In genomic region chr9:56463686-56464515, GRCm38 (mm10) we compare ENCODE assay signal across 9 mouse cellular contexts. TPM values are rescaled to one million over a fixed set of nuclear protein-coding genes. Genes with fewer than 3 reads are reported as not detected.
DNase-seq lines count a peak whose midpoint lies in the region; ATAC-seq lines count a peak whose summit lies in the region.
"Had no signal": no experiment of that assay in that cellular context is flagged by ENCODE, and none has a peak within 500 bp of the region (broad histone marks: within the 10 kb centered on the region; RNA-seq: fewer than 3 reads in every experiment).

No protein-coding gene starts in this region.

- intact Hi-C loops in heart, postnatal 10 days (cut with DNase I): loop anchor here (2.0 kb wide), 1 partner anchor 45 kb away; the partner anchor contains the start of genes Hmg20a and Peak1
- intact Hi-C loops in left cerebral cortex, postnatal 14 days (cut with DNase I): no loop called here

- H3K4me3 ChIP-seq in embryonic facial prominence, embryonic 15.5 days (replicated peaks): no peak overlapping the region
- H3K4me3 ChIP-seq in embryonic facial prominence, embryonic 10.5 days: no peak overlapping the region
- no peak overlapping the region for H3K4me3 ChIP-seq in limb, embryonic 15.5 days

- ATAC-seq in embryonic facial prominence, embryonic 15.5 days (ENCODE audit: insufficient number of reproducible peaks, low FRiP score, low TSS enrichment, low read depth): no peak
- no peak for ATAC-seq in limb, embryonic 15.5 days (ENCODE audit: insufficient number of reproducible peaks, low FRiP score, low TSS enrichment, low read depth)
- no peak for ATAC-seq in erythroblast, adult 5-6 weeks (replicated peaks; ENCODE audit: low FRiP score, poor library complexity, severe bottlenecking)

- no peak overlapping the region for H3K9ac ChIP-seq in embryonic facial prominence, embryonic 15.5 days
- no peak overlapping the region for H3K9ac ChIP-seq in limb, embryonic 15.5 days

- 65% methylated on average over 4 of the region's 4 CpGs for WGBS in embryonic facial prominence, embryonic 15.5 days
- 69% methylated on average over 4 of the region's 4 CpGs for WGBS in embryonic facial prominence, embryonic 10.5 days
- 40% methylated on average over 4 of the region's 4 CpGs for WGBS in limb, embryonic 15.5 days

- no peak for DNase-seq in embryonic facial prominence, embryonic 10.5 days (ENCODE audit: low spot score)
- peak; percentile 83 for DNase-seq in NIH3T3 (ENCODE audit: low read depth)
- DNase-seq in heart, postnatal 10 days: peak; percentile 62 to 63
- DNase-seq in embryo, embryonic 9.5 days (ENCODE audit: extremely low spot score): no peak
- no peak for DNase-seq in left cerebral cortex, postnatal 14 days (ENCODE audit: low spot score in 2 of 2)
- DNase-seq: right cerebral cortex, adult 18-20 months had no signal

- H3K27ac ChIP-seq in embryonic facial prominence, embryonic 15.5 days (replicated peaks): 0 out of 2 replicates have a peak overlapping the region, but pooled peaks have one; percentile 17
- H3K27ac ChIP-seq in embryonic facial prominence, embryonic 10.5 days (replicated peaks): no peak overlapping the region
- H3K27ac ChIP-seq in limb, embryonic 15.5 days: peak overlapping the region; percentile 11; the same call in 1 of the 2 replicates

- H3K36me3 ChIP-seq in embryonic facial prominence, embryonic 15.5 days: peaks cover 13% of the 10 kb centered on the region
- H3K36me3 ChIP-seq in embryonic facial prominence, embryonic 10.5 days (replicated peaks): peaks cover 22% of the 10 kb centered on the region
- 0 out of 2 replicates have a peak, but pooled peaks cover 6% of the 10 kb centered on the region for H3K36me3 ChIP-seq in limb, embryonic 15.5 days

- H3K9me3 ChIP-seq in embryonic facial prominence, embryonic 15.5 days (replicated peaks): no peaks in the 10 kb centered on the region
- no peaks in the 10 kb centered on the region for H3K9me3 ChIP-seq in embryonic facial prominence, embryonic 10.5 days
- H3K9me3 ChIP-seq in limb, embryonic 15.5 days: no peaks in the 10 kb centered on the region

- H3K27me3 ChIP-seq in embryonic facial prominence, embryonic 15.5 days: no peaks in the 10 kb centered on the region
- no peaks in the 10 kb centered on the region for H3K27me3 ChIP-seq in embryonic facial prominence, embryonic 10.5 days (replicated peaks; ENCODE audit: low read depth, poor library complexity, severe bottlenecking)
- no peaks in the 10 kb centered on the region for H3K27me3 ChIP-seq in limb, embryonic 15.5 days

- H3K4me2 ChIP-seq in embryonic facial prominence, embryonic 15.5 days (replicated peaks): no peak overlapping the region
- no peak overlapping the region for H3K4me2 ChIP-seq in limb, embryonic 15.5 days

- peaks cover 21% of the 10 kb centered on the region for H3K4me1 ChIP-seq in embryonic facial prominence, embryonic 15.5 days
- H3K4me1 ChIP-seq in embryonic facial prominence, embryonic 10.5 days: peaks cover 33% of the 10 kb centered on the region
- peaks cover 26% of the 10 kb centered on the region for H3K4me1 ChIP-seq in limb, embryonic 15.5 days

RNA-seq across cellular contexts. Expression of gene Hmg20a, which starts 45.5 kb away (rescaled TPM):
- polyA plus RNA-seq in embryonic facial prominence, embryonic 15.5 days (2015; fragmentation: Nextera tagmentation; extraction: Ambion mirVana): 57.8 and 61.1 TPM in 2 replicates
- polyA plus RNA-seq in embryonic facial prominence, embryonic 10.5 days (2016; fragmentation: Nextera tagmentation; extraction: Ambion mirVana): 61.3 and 61.7 TPM in 2 replicates
- 10 to 100 TPM; 32.9 to 36.3 TPM for total RNA-seq in heart, postnatal 10 days (2021)
- 57.2 and 58.8 TPM in 2 replicates for polyA plus RNA-seq in limb, embryonic 15.5 days (2015; fragmentation: Nextera tagmentation; extraction: Ambion mirVana)
- total RNA-seq in erythroblast, adult 5-6 weeks (2015; ENCODE audit: low replicate concordance): 6.7 and 9.0 TPM in 2 replicates
- total RNA-seq in erythroblast, adult 5-6 weeks (2017; ENCODE audit: low replicate concordance): 7.0 and 9.4 TPM in 2 replicates
- total RNA-seq in left cerebral cortex, postnatal 14 days (2021): 10 to 100 TPM; 58.9 to 63.1 TPM

RNA-seq across cellular contexts. Expression of gene Peak1, which starts 46.0 kb away (rescaled TPM):
- 11.2 and 13.8 TPM in 2 replicates for polyA plus RNA-seq in embryonic facial prominence, embryonic 15.5 days (2015; fragmentation: Nextera tagmentation; extraction: Ambion mirVana)
- 7.3 and 7.5 TPM in 2 replicates for polyA plus RNA-seq in embryonic facial prominence, embryonic 10.5 days (2016; fragmentation: Nextera tagmentation; extraction: Ambion mirVana)
- total RNA-seq in heart, postnatal 10 days (2021): 10 to 100 TPM; 44.6 to 53.4 TPM
- 10.2 and 11.8 TPM in 2 replicates for polyA plus RNA-seq in limb, embryonic 15.5 days (2015; fragmentation: Nextera tagmentation; extraction: Ambion mirVana)
- 1.3 and 3.8 TPM in 2 replicates for total RNA-seq in erythroblast, adult 5-6 weeks (2015; ENCODE audit: low replicate concordance)
- total RNA-seq in erythroblast, adult 5-6 weeks (2017; ENCODE audit: low replicate concordance): 1.4 and 2.2 TPM in 2 replicates
- total RNA-seq in left cerebral cortex, postnatal 14 days (2021): 10 to 100 TPM; 24.0 to 24.8 TPM

Comparison
In these comparisons a context has a peak if more than half of its experiments do, and no peak if none do; other contexts are left out.
1. DNase-seq: peak in NIH3T3 (single experiment) and heart, postnatal 10 days (2 of 2); none in embryonic facial prominence, embryonic 10.5 days (single experiment), embryo, embryonic 9.5 days (single experiment) and left cerebral cortex, postnatal 14 days (0 of 2).
2. RNA of gene Peak1, which starts 46.0 kb away (total RNA-seq): 44.6 to 53.4 TPM in heart, postnatal 10 days and 24.0 to 24.8 TPM in left cerebral cortex, postnatal 14 days; 1.3 to 3.8 TPM in erythroblast, adult 5-6 weeks; every median in the first group is over 4 times any median in the second.